Mouse (Mus musculus): ENCODE data around the gene Cr2. TPM values are rescaled to one million over a fixed set of nuclear protein-coding genes. Genes with fewer than 3 reads are reported as not detected.

Cr2 gene
- total and polyA plus RNA-seq, 3 experiments: 0.08 TPM; not detected in 2

DNA sequence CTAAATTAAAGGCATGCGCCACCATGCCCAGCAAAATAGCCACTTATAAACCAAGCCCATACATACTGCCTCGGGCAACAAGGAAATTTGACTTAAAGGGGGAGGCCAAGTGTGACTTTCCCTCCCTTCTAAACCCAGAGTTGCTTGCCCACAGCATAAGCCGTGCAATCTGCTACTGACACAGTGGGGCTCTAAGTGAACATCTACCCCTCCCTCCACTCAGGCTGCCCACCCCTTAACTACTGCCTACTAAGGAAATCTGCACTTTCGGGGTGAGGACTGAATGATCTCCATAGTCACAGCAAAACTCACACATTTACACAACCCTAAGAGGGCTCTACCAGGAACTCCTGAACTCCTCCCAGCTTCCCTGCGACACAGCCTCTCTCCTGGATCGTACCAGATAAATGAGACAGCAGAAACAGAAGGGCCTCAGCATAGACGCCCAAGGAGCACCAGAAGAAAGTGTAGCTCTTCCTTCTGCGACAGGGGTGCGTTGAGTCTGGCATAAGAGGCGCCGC, 84.8 kb downstream of the Cr2 start:
- Histone ChIP-seq H3K4me1 (ENCODE audit: control insufficient read depth in 1 of 2, insufficient read depth in 2 of 2, low read length in 2 of 2) (peaks cover 0 to 4% of the 10 kb centered on the region in 2 experiments; a peak in 1 of 4 replicates), H3K27me3 (ENCODE audit: control insufficient read depth in 1 of 2, insufficient read depth in 2 of 2, low read length in 2 of 2) (no peaks in the 10 kb centered on the region), H3K79me2 (ENCODE audit: control insufficient read depth, insufficient read depth, low read length, poor library complexity) (no peaks in the 10 kb centered on the region; the same call in 1 of the 2 replicates), H3K27ac (ENCODE audit: control insufficient read depth, low read depth, low read length) (peak overlapping the region; percentile 94), H3K9me3 (replicated peaks; ENCODE audit: insufficient read depth, low read length) (no peaks in the 10 kb centered on the region), H3K4me3 (ENCODE audit: control insufficient read depth in 1 of 2, insufficient read depth in 1 of 2, low read depth in 2 of 2, low read length in 2 of 2) (peak overlapping the region; percentile 83 to 95), H3K9ac (ENCODE audit: control insufficient read depth, low read depth, low read length, poor library complexity, severe bottlenecking) (peak overlapping the region; percentile 84), H3K36me3 (ENCODE audit: control insufficient read depth in 1 of 2, insufficient read depth in 2 of 2, low read length in 2 of 2) (peaks cover 0 to 9% of the 10 kb centered on the region in 2 experiments; a peak in 2 of 4 replicates)
- peak; percentile 51; the same call in 1 of the 2 replicates for TF ChIP-seq GATA1 (IDR thresholded peaks at IDR 0.05; ENCODE audit: low read depth, low read length)
- no peak for TF ChIP-seq TCF12 (IDR thresholded peaks at IDR 0.05; ENCODE audit: low read depth, low read length)
- TF ChIP-seq ZC3H11A (IDR thresholded peaks at IDR 0.05; ENCODE audit: low read depth, low read length): no peak
- no peak for TF ChIP-seq POLR2AphosphoS5 (IDR thresholded peaks at IDR 0.05; ENCODE audit: borderline replicate concordance, low read depth, low read length)
- TF ChIP-seq ZMIZ1 (IDR thresholded peaks at IDR 0.05; ENCODE audit: low read depth, low read length): no peak
- TF ChIP-seq SIN3A (IDR thresholded peaks at IDR 0.05; ENCODE audit: low read length): peak; percentile 58; the same call in 1 of the 2 replicates
- TF ChIP-seq ETS1 (IDR thresholded peaks at IDR 0.05; ENCODE audit: low read depth, low read length): peak; percentile 64
- 0 out of 2 replicates have a peak, but pooled peaks have one; percentile 22 for TF ChIP-seq CHD1 (IDR thresholded peaks at IDR 0.05; ENCODE audit: low read depth, low read length)
- no peak for TF ChIP-seq CTCF (IDR thresholded peaks at IDR 0.05 in 2 of 3, conservative IDR thresholded peaks at IDR 0.05 in 1 of 3; ENCODE audit: control insufficient read depth in 1 of 3, insufficient read depth in 1 of 3, low read depth in 2 of 3, low read length in 3 of 3, poor library complexity in 1 of 3, severe bottlenecking in 1 of 3)
- TF ChIP-seq MYC (IDR thresholded peaks at IDR 0.05; ENCODE audit: low read depth, low read length): no peak
- TF ChIP-seq RAD21 (IDR thresholded peaks at IDR 0.05; ENCODE audit: low read depth, low read length): no peak; the same call in 1 of the 2 replicates
- TF ChIP-seq RCOR1 (IDR thresholded peaks at IDR 0.05; ENCODE audit: low read depth, low read length): peak; percentile 34; the same call in 1 of the 2 replicates
- peak; percentile 39 to 41; a peak in 3 of 4 replicates for TF ChIP-seq EP300 (IDR thresholded peaks at IDR 0.05; ENCODE audit: low read depth in 1 of 2, low read length in 2 of 2)
- TF ChIP-seq NELFE (IDR thresholded peaks at IDR 0.05; ENCODE audit: low read depth, low read length): no peak
- TF ChIP-seq JUND (IDR thresholded peaks at IDR 0.05; ENCODE audit: low read depth, low read length): no peak
- no peak for TF ChIP-seq USF2 (IDR thresholded peaks at IDR 0.05; ENCODE audit: borderline replicate concordance in 1 of 2, insufficient read depth in 1 of 2, low read depth in 1 of 2, low read length in 2 of 2)
- TF ChIP-seq TBP (IDR thresholded peaks at IDR 0.05; ENCODE audit: low read depth, low read length): no peak
- TF ChIP-seq MAFK (IDR thresholded peaks at IDR 0.05; ENCODE audit: borderline replicate concordance, low read depth, low read length): peak; percentile 53; the same call in 1 of the 2 replicates
- no peak for TF ChIP-seq MEF2A (IDR thresholded peaks at IDR 0.05; ENCODE audit: extremely low read depth, insufficient replicate concordance, low read depth, low read length, poor library complexity, severe bottlenecking)
- no peak for TF ChIP-seq BHLHE40 (IDR thresholded peaks at IDR 0.05; ENCODE audit: borderline replicate concordance, low read depth, low read length)
- TF ChIP-seq TAL1 (IDR thresholded peaks at IDR 0.05; ENCODE audit: low read length): peak; percentile 17; the same call in 1 of the 2 replicates
- TF ChIP-seq POLR2A (IDR thresholded peaks at IDR 0.05; ENCODE audit: control insufficient read depth in 1 of 2, insufficient read depth in 1 of 2, low read depth in 1 of 2, low read length in 2 of 2, poor library complexity in 1 of 2): no peak; a peak in 1 of 4 replicates
- no peak for TF ChIP-seq NRF1 (IDR thresholded peaks at IDR 0.05; ENCODE audit: insufficient read depth, low read depth, low read length, poor library complexity, severe bottlenecking)
- no peak for TF ChIP-seq ZNF384 (IDR thresholded peaks at IDR 0.05; ENCODE audit: low read depth, low read length)
- TF ChIP-seq GABPA (IDR thresholded peaks at IDR 0.05; ENCODE audit: low read depth, low read length): peak; percentile 71; the same call in 1 of the 2 replicates
- no peak for TF ChIP-seq USF1 (IDR thresholded peaks at IDR 0.05; ENCODE audit: low read depth, low read length)
- no peak for TF ChIP-seq CHD2 (IDR thresholded peaks at IDR 0.05; ENCODE audit: low read length)
- no peak for TF ChIP-seq SMC3 (IDR thresholded peaks at IDR 0.05; ENCODE audit: low read depth, low read length)
- no peak for DNase-seq (ENCODE audit: low read depth, low spot score)

Data from MEL (cell line).